Mouse (Mus musculus) heart, adult 2 months (tissue): Measurements from ENCODE around the gene Ufc1.

Experiments used
- CTCF ChIP-seq: fragments of 200-600 bp; IDR thresholded peaks from 2 replicates; pipeline ENCODE4 v1.8.1; 2022; ENCODE audit warnings: antibody characterized with exemption, mild to moderate bottlenecking, moderate library complexity
- POLR2A ChIP-seq: fragments of 200-500 bp; IDR thresholded peaks from 2 replicates; pipeline ENCODE4 v1.6.1; 2011; ENCODE audit warnings: mild to moderate bottlenecking, low read depth, low read length, control low read depth; ENCODE audit not compliant: insufficient read depth

GRCm38 (mm10) chr1:171276110-171276748, 18.6 kb downstream of the Ufc1 start:
- TF ChIP-seq CTCF = no peak
- TF ChIP-seq POLR2A = no peak
